Mouse (Mus musculus) intestine, embryonic 14.5 days (tissue): ENCODE data around the gene Lyrm9. TPM values are rescaled to one million over a fixed set of nuclear protein-coding genes. Genes with fewer than 3 reads are reported as not detected.

Source experiments
- ATAC-seq: fragments of 200-750 bp; cut with Nextera tagmentation; replicated peaks from 2 replicates; pipeline ENCODE4 v1.8.0; 2017; ENCODE audit warnings: low read depth, moderate number of reproducible peaks, moderate TSS enrichment, moderate library complexity; ENCODE audit not compliant: low FRiP score, low TSS enrichment
- DNase-seq: peaks from one replicate; pipeline ENCODE4 v3.0.0-alpha.2; 2018; ENCODE audit warnings: low spot score
- H3K27ac ChIP-seq: fragments of 300-500 bp; sonication (generic); 2 replicates; pipeline ENCODE4 v1.5.1; 2014; ENCODE audit warnings: low read depth, mild to moderate bottlenecking, control low read depth
- H3K27me3 ChIP-seq: fragments of 300-500 bp; sonication (generic); replicated peaks from 2 replicates; pipeline ENCODE4 v1.6.1; 2014; ENCODE audit warnings: low read length, control low read depth; ENCODE audit not compliant: control insufficient read depth, insufficient read depth
- H3K36me3 ChIP-seq: fragments of 300-500 bp; sonication (generic); 2 replicates; pipeline ENCODE4 v1.6.1; 2014; ENCODE audit warnings: low read length, control low read depth; ENCODE audit not compliant: control insufficient read depth, insufficient read depth
- H3K4me1 ChIP-seq: fragments of 300-500 bp; sonication (generic); replicated peaks from 2 replicates; pipeline ENCODE4 v1.6.1; 2014; ENCODE audit warnings: low read length, control low read depth, mixed read lengths; ENCODE audit not compliant: control insufficient read depth, insufficient read depth
- H3K4me2 ChIP-seq: fragments of 300-500 bp; sonication (generic); 2 replicates; pipeline ENCODE4 v1.6.1; 2014; ENCODE audit warnings: low read length
- H3K4me3 ChIP-seq: fragments of 300-500 bp; sonication (generic); 2 replicates; pipeline ENCODE4 v1.5.1; 2014; ENCODE audit warnings: low read depth, low read length, control low read depth, mixed read lengths
- H3K9ac ChIP-seq: fragments of 300-500 bp; sonication (generic); 2 replicates; pipeline ENCODE4 v1.6.1; 2014; ENCODE audit warnings: mild to moderate bottlenecking, low read length
- H3K9me3 ChIP-seq: fragments of 300-500 bp; sonication (generic); 2 replicates; pipeline ENCODE4 v1.6.1; 2016; ENCODE audit warnings: low read length, control low read depth; ENCODE audit not compliant: control insufficient read depth
- WGBS: fragments of 180-500 bp; shearing (Covaris S2); extraction: QIAGEN DNeasy Blood & Tissue Kit; methylation state at CpG from one replicate; pipeline ENCODE4 v1.1.7; 2014; 5-methylcytosine and 5-hydroxymethylcytosine counted together
- polyA plus RNA-seq: library from polyadenylated mRNA; unstranded; fragments of >200 nt; fragmentation: Nextera tagmentation; extraction: Ambion mirVana; gene quantifications from 2 replicates; pipeline ENCODE4 v1.2.1, GENCODE M21; 2014

Lyrm9 gene
- polyA plus RNA-seq, 1 experiment from 2014 or later: 14.2 TPM

GRCm38 (mm10) chr11:78822792-78823498 is 3.4 kb upstream of the Lyrm9 start:
- no peak overlapping the region for H3K27ac ChIP-seq
- no peaks in the 10 kb centered on the region for H3K27me3 ChIP-seq
- no peak for DNase-seq
- H3K4me1 ChIP-seq: peaks cover 15% of the 10 kb centered on the region
- H3K4me2 ChIP-seq: no peak overlapping the region
- no peak overlapping the region for H3K9ac ChIP-seq
- ATAC-seq: no peak
- no peak overlapping the region for H3K4me3 ChIP-seq
- H3K9me3 ChIP-seq: no peaks in the 10 kb centered on the region
- no peaks in the 10 kb centered on the region for H3K36me3 ChIP-seq
- 60% methylated on average over 13 of the region's 13 CpGs for WGBS

GRCm38 (mm10) chr11:78827546-78827945 is 1.2 kb downstream of the Lyrm9 start:
- H3K4me1 ChIP-seq: peaks cover 9% of the 10 kb centered on the region
- 33% methylated on average over 7 of the region's 7 CpGs for WGBS
- ATAC-seq (no peak), DNase-seq (no peak)
- H3K9ac ChIP-seq: no peak overlapping the region
- H3K4me3 ChIP-seq: no peak overlapping the region
- H3K4me2 ChIP-seq: peak overlapping the region; percentile 83; the same call in 1 of the 2 replicates
- H3K36me3 ChIP-seq: no peaks in the 10 kb centered on the region
- no peak overlapping the region for H3K27ac ChIP-seq
- H3K27me3 ChIP-seq: no peaks in the 10 kb centered on the region
- no peaks in the 10 kb centered on the region for H3K9me3 ChIP-seq

DNA sequence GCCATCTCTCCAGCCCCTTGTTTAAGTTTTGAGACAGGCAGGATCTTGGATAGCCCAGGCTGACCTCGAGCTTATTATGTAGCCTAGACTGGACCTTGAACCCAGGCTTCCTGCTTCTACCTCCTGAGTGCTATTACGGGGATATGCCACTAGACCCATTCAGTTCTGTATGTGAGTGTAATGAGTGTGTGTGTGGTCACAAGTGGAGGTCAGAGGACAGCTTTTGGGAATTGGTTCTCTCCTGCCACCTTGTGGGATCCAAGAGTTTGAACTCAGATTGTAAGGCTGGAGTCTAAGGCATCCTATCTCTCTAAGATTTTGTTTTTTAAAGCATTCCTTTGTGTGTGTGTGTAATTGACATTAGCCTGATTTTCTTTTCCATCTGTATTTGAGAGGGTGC is 2.0 kb downstream of the Lyrm9 start:
- WGBS: 43% methylated on average over 2 of the region's 2 CpGs
- H3K9me3 ChIP-seq: no peaks in the 10 kb centered on the region
- no peak overlapping the region for H3K4me3 ChIP-seq
- no peak overlapping the region for H3K4me2 ChIP-seq
- H3K36me3 ChIP-seq: no peaks in the 10 kb centered on the region
- H3K27me3 ChIP-seq: no peaks in the 10 kb centered on the region
- H3K27ac ChIP-seq: no peak overlapping the region
- no peak overlapping the region for H3K9ac ChIP-seq
- DNase-seq: no peak
- peaks cover 9% of the 10 kb centered on the region for H3K4me1 ChIP-seq
- ATAC-seq: no peak

DNA sequence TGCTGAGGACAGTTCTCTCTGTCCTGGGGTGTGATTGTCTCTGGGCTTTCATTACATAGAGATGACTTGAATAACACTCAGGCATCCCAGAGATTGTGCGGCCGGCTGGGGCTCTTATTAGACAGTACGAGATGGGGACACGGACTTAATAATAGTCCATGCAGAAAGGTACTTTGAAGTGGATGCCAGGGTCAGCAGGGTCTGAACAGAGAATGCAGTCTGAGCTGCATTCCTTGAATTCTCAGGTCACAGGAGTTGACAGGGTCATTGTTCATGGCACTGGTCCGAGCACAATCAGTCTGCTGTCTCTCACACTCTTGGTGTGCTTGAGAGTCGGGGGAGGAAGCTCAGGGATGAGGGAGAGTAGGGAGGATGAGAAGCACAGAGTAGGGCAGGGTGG is 3.0 kb downstream of the Lyrm9 start:
- H3K27me3 ChIP-seq: no peaks in the 10 kb centered on the region
- H3K4me1 ChIP-seq: peaks cover 9% of the 10 kb centered on the region
- no peaks in the 10 kb centered on the region for H3K9me3 ChIP-seq
- ATAC-seq (no peak), DNase-seq (no peak)
- H3K9ac ChIP-seq: no peak overlapping the region
- no peak overlapping the region for H3K27ac ChIP-seq
- no peak overlapping the region for H3K4me2 ChIP-seq
- H3K36me3 ChIP-seq: no peaks in the 10 kb centered on the region
- H3K4me3 ChIP-seq: no peak overlapping the region
- WGBS: 24% methylated on average over 6 of the region's 6 CpGs

- no peak for DNase-seq
- no peak for ATAC-seq
- 37% methylated on average over 8 of the region's 8 CpGs for WGBS
- Histone ChIP-seq H3K36me3 (no peaks in the 10 kb centered on the region), H3K4me3 (no peak overlapping the region), H3K4me2 (no peak overlapping the region), H3K27me3 (no peaks in the 10 kb centered on the region), H3K27ac (no peak overlapping the region), H3K4me1 (peaks cover 9% of the 10 kb centered on the region), H3K9ac (no peak overlapping the region), H3K9me3 (no peaks in the 10 kb centered on the region)
Observed at GRCm38 (mm10) chr11:78830180-78830579, 3.8 kb downstream of the Lyrm9 start.

- Histone ChIP-seq H3K9ac (no peak overlapping the region), H3K36me3 (no peaks in the 10 kb centered on the region), H3K4me1 (peaks cover 9% of the 10 kb centered on the region), H3K27ac (no peak overlapping the region), H3K27me3 (no peaks in the 10 kb centered on the region), H3K4me2 (no peak overlapping the region), H3K9me3 (no peaks in the 10 kb centered on the region), H3K4me3 (no peak overlapping the region)
- ATAC-seq (no peak), DNase-seq (no peak)
- 67% methylated on average over 4 of the region's 4 CpGs for WGBS
Observed at GRCm38 (mm10) chr11:78831716-78832115, 5.3 kb downstream of the Lyrm9 start.

DNA sequence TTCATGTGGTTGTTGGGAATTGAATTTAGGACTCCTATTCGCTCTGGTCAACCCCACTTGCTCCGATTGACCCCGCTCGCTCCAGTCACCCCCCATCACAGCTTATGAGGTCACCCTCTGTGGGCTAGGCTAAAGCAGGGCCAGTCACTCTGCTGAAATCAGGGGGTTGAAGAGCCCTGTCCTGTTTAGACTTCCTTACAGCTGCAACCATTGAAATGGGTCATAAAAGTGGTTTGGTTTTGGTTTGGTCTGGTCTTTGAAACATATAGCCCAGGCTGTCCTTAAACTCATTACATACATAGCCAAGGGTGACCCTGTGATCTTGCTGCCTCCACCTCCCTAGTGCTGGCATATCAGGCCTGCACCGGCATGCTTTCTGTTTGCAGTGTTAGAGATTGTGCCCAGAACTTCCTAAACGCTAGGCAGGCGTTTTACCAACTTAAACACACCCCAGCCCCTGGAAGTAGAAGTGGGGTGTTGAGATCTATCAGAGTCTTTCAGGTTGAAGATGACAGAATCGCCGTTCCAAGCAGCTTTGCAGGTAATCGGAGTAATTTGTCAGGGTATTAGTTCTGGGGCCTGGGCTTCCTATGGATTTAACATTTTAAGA is 5.8 kb downstream of the Lyrm9 start:
- Histone ChIP-seq H3K36me3 (no peaks in the 10 kb centered on the region), H3K27ac (no peak overlapping the region), H3K27me3 (no peaks in the 10 kb centered on the region), H3K9ac (no peak overlapping the region), H3K4me1 (peaks cover 4% of the 10 kb centered on the region; the same call in 1 of the 2 replicates), H3K4me3 (no peak overlapping the region), H3K4me2 (no peak overlapping the region), H3K9me3 (no peaks in the 10 kb centered on the region)
- no peak for DNase-seq
- ATAC-seq: no peak
- 79% methylated on average over 10 of the region's 10 CpGs for WGBS

DNA sequence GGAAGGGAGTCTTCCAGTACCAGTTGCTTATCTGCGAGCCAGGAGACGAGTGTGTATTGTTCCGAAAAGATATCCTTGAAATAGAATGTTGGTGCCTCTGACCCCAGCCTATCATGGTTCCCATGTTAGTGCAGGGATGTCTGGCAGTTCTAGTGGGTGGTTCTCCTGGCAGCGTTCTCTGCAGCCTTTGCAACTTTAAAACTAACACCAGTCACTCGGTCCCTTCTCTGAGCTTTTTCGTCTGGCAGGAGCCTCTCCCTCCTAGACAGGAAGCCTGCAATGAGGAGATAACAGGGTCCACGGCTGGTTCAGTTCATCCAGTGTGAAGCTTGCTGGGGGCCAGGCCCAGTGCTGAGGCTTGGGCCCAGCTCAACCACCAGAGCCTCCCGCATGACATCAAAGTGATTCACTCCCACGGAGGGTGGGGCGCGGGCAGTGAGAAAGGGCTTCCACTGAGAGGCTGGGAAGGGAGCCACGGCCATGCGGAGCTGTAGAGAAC is 6.5 kb downstream of the Lyrm9 start:
- DNase-seq (no peak), ATAC-seq (no peak)
- H3K4me2 ChIP-seq: no peak overlapping the region
- no peak overlapping the region for H3K27ac ChIP-seq
- WGBS: 47% methylated on average over 13 of the region's 13 CpGs
- H3K9me3 ChIP-seq: no peaks in the 10 kb centered on the region
- no peak overlapping the region for H3K9ac ChIP-seq
- H3K36me3 ChIP-seq: no peaks in the 10 kb centered on the region
- H3K27me3 ChIP-seq: no peaks in the 10 kb centered on the region
- no peak overlapping the region for H3K4me3 ChIP-seq
- H3K4me1 ChIP-seq: no peaks in the 10 kb centered on the region

- no peak overlapping the region for H3K9ac ChIP-seq
- H3K27me3 ChIP-seq: no peaks in the 10 kb centered on the region
- no peak overlapping the region for H3K4me2 ChIP-seq
- H3K36me3 ChIP-seq: no peaks in the 10 kb centered on the region
- 83% methylated on average over 4 of the region's 4 CpGs for WGBS
- H3K4me3 ChIP-seq: no peak overlapping the region
- no peak overlapping the region for H3K27ac ChIP-seq
- 0 out of 2 replicates have a peak, but pooled peaks cover 8% of the 10 kb centered on the region for H3K4me1 ChIP-seq
- no peak for DNase-seq
- no peaks in the 10 kb centered on the region for H3K9me3 ChIP-seq
- ATAC-seq: no peak
Observed at GRCm38 (mm10) chr11:78836486-78836885, 10.1 kb downstream of the Lyrm9 start.
